Mouse (Mus musculus): Measurements from ENCODE around the gene Cyp4x1.

The Cyp4x1 gene

DNA sequence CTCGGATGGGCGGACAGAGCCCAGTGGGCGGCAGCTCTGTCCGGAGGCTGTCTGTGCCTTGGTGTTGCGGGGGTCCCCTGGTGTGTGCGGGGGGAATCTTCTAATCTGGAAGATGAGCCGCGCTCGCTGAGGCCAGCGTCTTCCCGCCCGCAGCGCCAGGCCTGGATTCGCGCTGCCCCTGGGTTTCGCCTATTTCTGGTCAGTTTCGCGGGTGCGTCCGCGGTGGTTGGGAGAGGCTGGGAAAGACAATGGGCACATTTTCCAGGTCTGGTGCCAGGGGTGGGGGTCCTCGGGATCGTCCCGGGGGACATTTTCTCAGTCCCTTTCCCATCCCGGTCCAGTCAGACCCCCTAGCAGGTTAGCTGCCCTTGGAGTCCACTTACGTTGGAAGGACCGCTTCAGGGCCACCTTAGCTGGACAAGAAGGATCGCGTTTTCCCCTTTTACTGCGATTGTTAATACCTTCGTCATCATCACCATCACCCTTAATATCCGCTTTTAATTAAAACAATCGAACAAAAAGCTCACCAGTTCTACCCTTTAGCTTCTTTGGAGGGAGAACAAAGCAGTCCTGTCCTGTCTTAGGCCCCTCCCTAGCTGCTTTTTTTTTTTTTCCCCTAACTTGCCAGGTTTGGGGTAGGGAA is 76.3 kb downstream of the Cyp4x1 start:
- DNase-seq (ENCODE audit: inconsistent ontology term): peak; percentile 11

DNA sequence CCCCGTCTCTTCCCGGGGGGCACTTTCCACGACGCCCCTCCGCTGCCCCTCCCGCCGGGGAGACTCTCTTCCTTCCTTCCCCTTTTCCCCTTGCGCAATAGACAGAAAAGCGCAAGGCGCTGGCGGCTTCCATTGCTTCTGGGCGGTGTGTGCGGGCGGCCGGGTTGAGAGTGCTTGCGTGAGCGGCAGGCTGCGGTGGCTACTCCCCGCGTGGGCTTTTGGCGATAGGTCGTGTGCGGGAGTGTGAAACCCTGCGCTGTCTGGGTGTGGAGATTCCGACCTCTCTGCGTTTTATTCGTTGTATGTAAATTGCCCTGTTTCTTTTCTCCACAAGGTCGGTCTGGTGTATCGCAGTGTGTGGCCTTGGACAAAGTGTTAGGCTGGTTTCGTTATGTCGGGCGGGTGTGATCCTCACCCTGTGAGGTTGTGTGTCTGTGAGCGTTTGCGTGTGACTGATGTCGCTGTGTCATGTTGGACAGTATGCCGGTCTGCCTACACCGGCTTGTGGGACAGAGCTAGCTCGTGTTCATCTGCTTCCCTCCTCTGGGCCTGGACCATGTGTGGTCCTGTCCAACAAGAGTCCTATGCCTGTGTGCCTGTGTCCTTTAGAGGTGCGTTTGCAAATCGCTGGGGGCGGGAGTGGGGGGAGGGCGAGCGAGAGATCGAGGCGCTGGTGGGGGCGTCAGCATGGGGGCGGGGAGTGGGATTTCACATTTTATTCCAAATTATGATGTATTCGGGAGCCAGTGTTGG is 77.0 kb downstream of the Cyp4x1 start:
- peak; percentile 52 for DNase-seq (ENCODE audit: inconsistent ontology term)

DNA sequence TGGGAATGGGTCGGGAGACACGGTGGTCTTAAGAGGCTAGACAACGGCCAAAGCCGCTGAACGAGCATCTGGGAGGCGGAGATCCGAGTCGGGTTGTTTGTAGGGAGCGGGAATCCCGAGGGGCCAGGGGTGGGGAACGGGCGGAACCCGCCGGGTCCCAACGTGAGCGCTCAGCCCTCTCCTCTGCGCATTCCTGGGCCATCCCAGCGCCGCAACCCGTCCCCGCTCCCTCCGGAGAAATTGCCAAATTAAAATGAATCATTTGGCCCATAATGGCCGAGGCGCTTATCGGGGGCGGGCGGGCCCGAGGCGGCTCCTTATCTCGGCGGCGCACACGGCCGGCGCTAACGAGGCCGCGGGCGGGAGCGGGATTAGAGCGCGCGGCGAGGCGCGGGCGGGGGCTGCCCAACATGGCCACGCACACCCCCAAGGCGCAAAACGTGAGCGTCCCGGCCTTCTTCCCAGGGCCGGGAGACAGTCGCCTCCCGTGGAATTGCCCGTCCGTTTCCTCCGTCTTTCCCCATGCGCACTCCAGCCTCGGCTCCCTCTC is 77.6 kb downstream of the Cyp4x1 start, which contains the start of gene Tal1:
Gene Tal1, plus strand, starts transcription at position 56 of the 550 bp plus-strand sequence.
- DNase-seq (ENCODE audit: inconsistent ontology term): peak; percentile 40
